Mouse (Mus musculus) stomach, postnatal 0 days (tissue): ENCODE measurements around the gene Krt10.

ENCODE experiments used
- CTCF ChIP-seq: IDR thresholded peaks from 2 replicates; pipeline ENCODE4 v1.5.1; 2016; ENCODE audit warnings: antibody characterized with exemption, low read depth, mild to moderate bottlenecking, moderate library complexity
- EP300 ChIP-seq: optimal IDR thresholded peaks from 2 replicates; pipeline ENCODE3; 2016; ENCODE audit warnings: antibody characterized with exemption

DNA sequence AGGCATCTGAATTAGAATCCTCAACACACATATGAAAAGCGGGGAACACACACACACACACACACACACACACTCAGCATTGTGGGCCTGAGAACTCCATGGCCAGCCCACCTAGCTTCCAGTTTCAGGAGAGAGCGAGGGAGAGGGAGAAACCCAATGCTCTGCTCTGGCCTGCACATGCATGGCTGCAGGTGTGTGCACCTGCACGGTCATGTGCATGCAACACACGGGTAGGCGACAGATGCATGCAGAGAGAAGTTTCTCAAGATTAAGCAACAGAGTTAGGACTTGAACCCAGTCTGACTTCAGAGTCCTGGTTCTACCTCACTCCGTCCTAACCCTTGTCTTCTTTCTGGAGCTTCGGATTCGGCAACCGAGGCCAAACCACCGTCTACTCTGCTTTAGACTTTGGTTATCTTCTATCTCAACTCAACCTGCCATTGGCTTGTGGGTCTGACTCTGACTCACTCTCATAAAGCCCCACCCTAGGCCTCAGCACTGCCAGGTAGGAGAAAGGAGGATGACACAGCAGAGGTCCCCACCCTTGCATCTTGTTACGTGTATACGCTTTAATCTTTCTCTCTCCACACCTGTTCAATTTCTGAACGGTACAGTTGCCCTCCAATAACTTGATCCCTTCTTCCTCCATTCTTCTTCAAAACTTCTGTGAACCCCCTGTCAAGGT lies 25.4 kb upstream of the Krt10 start:
- no peak for TF ChIP-seq EP300
- no peak for TF ChIP-seq CTCF
